Mouse (Mus musculus) lung, embryonic 14.5 days (tissue): Measurements from ENCODE around the gene Hoxd1. TPM values are rescaled to one million over a fixed set of nuclear protein-coding genes. Genes with fewer than 3 reads are reported as not detected.

Source experiments
- ATAC-seq: fragments of 200-750 bp; cut with Nextera tagmentation; 2 replicates; pipeline ENCODE4 v1.8.0; 2017; ENCODE audit warnings: mild to moderate bottlenecking, moderate TSS enrichment, moderate library complexity; ENCODE audit not compliant: insufficient read depth
- DNase-seq: peaks from one replicate; pipeline ENCODE4 v3.0.0-alpha.2; 2015
- H3K27ac ChIP-seq: fragments of 300-500 bp; sonication (generic); 2 replicates; pipeline ENCODE4 v1.5.1; 2014; ENCODE audit warnings: low read depth, mild to moderate bottlenecking, moderate library complexity
- H3K27me3 ChIP-seq: fragments of 300-500 bp; sonication (generic); 2 replicates; pipeline ENCODE4 v1.6.1; 2014; ENCODE audit warnings: low read length, control low read depth; ENCODE audit not compliant: insufficient read depth
- H3K36me3 ChIP-seq: fragments of 300-500 bp; sonication (generic); 2 replicates; pipeline ENCODE4 v1.6.1; 2014; ENCODE audit warnings: control low read depth; ENCODE audit not compliant: insufficient read depth
- H3K4me1 ChIP-seq: fragments of 300-500 bp; sonication (generic); 2 replicates; pipeline ENCODE4 v1.6.1; 2014; ENCODE audit warnings: antibody characterized with exemption, control low read depth; ENCODE audit not compliant: insufficient read depth
- H3K4me2 ChIP-seq: fragments of 300-500 bp; sonication (generic); 2 replicates; pipeline ENCODE4 v1.6.1; 2014; ENCODE audit warnings: mild to moderate bottlenecking
- H3K4me3 ChIP-seq: fragments of 300-500 bp; sonication (generic); 2 replicates; pipeline ENCODE4 v1.5.1; 2014; ENCODE audit warnings: low read depth, low read length
- H3K9ac ChIP-seq: fragments of 300-500 bp; sonication (generic); 2 replicates; pipeline ENCODE4 v1.6.1; 2014
- H3K9me3 ChIP-seq: fragments of 300-500 bp; sonication (generic); 2 replicates; pipeline ENCODE4 v1.6.1; 2016; ENCODE audit warnings: low read depth, low read length, control low read depth
- CTCF ChIP-seq: IDR thresholded peaks from 2 replicates; pipeline ENCODE4 v1.5.1; 2016; ENCODE audit warnings: antibody characterized with exemption, low read depth
- WGBS: fragments of 180-500 bp; shearing (Covaris S2); extraction: QIAGEN DNeasy Blood & Tissue Kit; methylation state at CpG from one replicate; pipeline ENCODE4 v1.1.7; 2014; 5-methylcytosine and 5-hydroxymethylcytosine counted together
- polyA plus RNA-seq: library from polyadenylated mRNA; unstranded; fragments of >200 nt; fragmentation: Nextera tagmentation; extraction: Ambion mirVana; gene quantifications from 2 replicates; pipeline ENCODE4 v1.2.1, GENCODE M21; 2014

Hoxd1 gene
- polyA plus RNA-seq, 1 experiment from 2014 or later: 0.09 TPM

- Histone ChIP-seq H3K36me3 (no peaks in the 10 kb centered on the region), H3K27ac (no peak overlapping the region), H3K9me3 (no peaks in the 10 kb centered on the region), H3K27me3 (peaks cover 98% of the 10 kb centered on the region), H3K4me3 (no peak overlapping the region), H3K4me1 (no peaks in the 10 kb centered on the region), H3K4me2 (no peak overlapping the region), H3K9ac (no peak overlapping the region)
- no peak for TF ChIP-seq CTCF
- 5% methylated on average over 6 of the region's 6 CpGs for WGBS
- DNase-seq (no peak), ATAC-seq (no peak)
Measured at GRCm38 (mm10) chr2:74745540-74746297, 17.1 kb upstream of the Hoxd1 start.

DNA sequence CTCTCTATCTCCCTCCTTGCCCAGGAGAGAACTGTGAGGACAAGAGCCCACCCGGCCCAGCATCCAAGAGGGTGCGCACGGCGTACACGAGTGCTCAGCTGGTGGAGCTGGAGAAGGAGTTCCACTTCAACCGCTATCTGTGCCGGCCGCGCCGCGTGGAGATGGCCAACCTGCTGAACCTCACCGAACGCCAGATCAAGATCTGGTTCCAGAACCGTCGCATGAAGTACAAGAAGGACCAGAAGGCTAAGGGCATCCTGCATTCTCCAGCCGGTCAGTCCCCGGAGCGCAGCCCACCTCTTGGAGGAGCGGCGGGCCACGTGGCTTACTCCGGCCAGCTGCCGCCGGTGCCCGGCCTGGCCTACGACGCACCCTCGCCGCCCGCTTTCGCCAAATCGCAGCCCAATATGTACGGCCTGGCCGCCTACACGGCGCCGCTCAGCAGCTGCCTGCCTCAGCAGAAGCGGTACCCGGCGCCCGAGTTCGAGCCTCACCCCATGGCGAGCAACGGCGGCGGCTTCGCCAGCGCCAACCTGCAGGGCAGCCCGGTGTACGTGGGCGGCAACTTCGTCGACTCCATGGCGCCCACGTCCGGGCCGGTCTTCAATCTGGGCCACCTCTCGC, 16.4 kb upstream of the Hoxd1 start:
- no peak overlapping the region for H3K9ac ChIP-seq
- no peaks in the 10 kb centered on the region for H3K4me1 ChIP-seq
- WGBS: 2% methylated on average over 58 of the region's 58 CpGs

DNA sequence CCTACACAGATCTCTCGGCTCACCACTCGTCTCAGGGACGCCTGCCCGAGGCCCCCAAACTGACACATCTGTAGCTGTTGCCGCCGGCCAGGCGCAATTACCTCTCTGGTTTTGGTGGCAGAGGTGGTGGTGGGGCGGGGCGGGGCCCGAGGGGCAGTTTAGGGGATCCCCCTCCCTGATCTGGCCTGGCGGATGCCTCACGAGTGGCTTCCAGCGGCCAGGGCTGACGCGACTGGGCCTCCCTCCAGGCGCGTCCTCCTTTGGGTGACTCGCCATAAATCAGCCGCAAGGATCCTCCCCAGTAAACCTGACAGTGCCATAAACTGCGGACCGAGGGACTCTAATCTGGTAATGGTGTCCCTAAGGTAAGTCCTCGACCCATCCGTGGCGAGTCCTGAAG, 15.8 kb upstream of the Hoxd1 start:
- DNase-seq (no peak), ATAC-seq (no peak)
- no peak overlapping the region; the same call in 1 of the 2 replicates for H3K4me2 ChIP-seq
- no peaks in the 10 kb centered on the region for H3K36me3 ChIP-seq
- TF ChIP-seq CTCF: no peak
- no peak overlapping the region for H3K9ac ChIP-seq
- 4% methylated on average over 24 of the region's 24 CpGs for WGBS
- H3K27me3 ChIP-seq: peaks cover 99% of the 10 kb centered on the region
- H3K9me3 ChIP-seq: no peaks in the 10 kb centered on the region
- peak overlapping the region; percentile 14 for H3K4me3 ChIP-seq
- no peaks in the 10 kb centered on the region for H3K4me1 ChIP-seq
- H3K27ac ChIP-seq: no peak overlapping the region

More for the DNA sequence above, 16.4 kb upstream of the Hoxd1 start:
- no peak overlapping the region for H3K27ac ChIP-seq
- H3K27me3 ChIP-seq: peaks cover 99% of the 10 kb centered on the region
- DNase-seq (no peak), ATAC-seq (no peak)
- TF ChIP-seq CTCF: no peak
- H3K9me3 ChIP-seq: no peaks in the 10 kb centered on the region
- H3K4me3 ChIP-seq: peak overlapping the region; percentile 14
- H3K4me2 ChIP-seq: peak overlapping the region; percentile 10; the same call in 1 of the 2 replicates
- H3K36me3 ChIP-seq: no peaks in the 10 kb centered on the region

- DNase-seq: no peak
- H3K4me3 ChIP-seq: no peak overlapping the region
- no peak overlapping the region for H3K27ac ChIP-seq
- no peaks in the 10 kb centered on the region for H3K36me3 ChIP-seq
- no peak for ATAC-seq
- no peaks in the 10 kb centered on the region for H3K4me1 ChIP-seq
- H3K9me3 ChIP-seq: no peaks in the 10 kb centered on the region
- peaks cover 99% of the 10 kb centered on the region for H3K27me3 ChIP-seq
- H3K9ac ChIP-seq: no peak overlapping the region
- no peak overlapping the region for H3K4me2 ChIP-seq
- 12% methylated on average over 11 of the region's 11 CpGs for WGBS
- TF ChIP-seq CTCF: no peak
Measured at GRCm38 (mm10) chr2:74747661-74748141, 15.1 kb upstream of the Hoxd1 start.

DNA sequence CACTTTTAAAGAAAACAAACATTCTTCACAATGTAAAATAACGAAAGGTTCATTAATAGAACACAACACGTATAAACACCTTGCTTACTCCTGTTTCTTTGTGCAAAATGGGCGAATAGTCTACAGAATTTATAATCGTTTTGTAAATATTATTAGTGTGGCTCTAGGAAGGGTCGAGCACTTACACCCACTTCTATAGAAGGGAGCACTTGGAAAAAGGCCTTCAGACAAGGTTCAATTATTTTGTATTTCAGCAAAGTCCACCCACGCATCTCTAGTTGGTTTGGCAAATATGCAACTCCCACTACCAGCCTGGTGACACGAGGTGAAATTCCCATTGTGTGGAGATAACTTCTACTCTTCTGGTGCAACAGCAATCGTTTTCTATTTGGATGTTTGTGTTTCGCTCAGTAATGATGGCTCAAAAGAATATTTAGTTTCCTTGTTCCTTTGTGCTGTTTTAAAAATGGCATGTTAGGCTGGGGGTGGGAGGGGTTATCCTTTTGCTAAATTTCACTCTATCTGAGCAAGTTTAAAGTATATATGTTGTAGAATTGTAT, 14.3 kb upstream of the Hoxd1 start:
- DNase-seq (no peak), ATAC-seq (no peak)
- Histone ChIP-seq H3K4me3 (no peak overlapping the region), H3K27ac (no peak overlapping the region), H3K27me3 (peaks cover 100% of the 10 kb centered on the region), H3K9me3 (no peaks in the 10 kb centered on the region), H3K4me1 (no peaks in the 10 kb centered on the region), H3K9ac (no peak overlapping the region), H3K36me3 (no peaks in the 10 kb centered on the region), H3K4me2 (no peak overlapping the region)
- WGBS: 9% methylated on average over 9 of the region's 9 CpGs
- TF ChIP-seq CTCF: no peak

GRCm38 (mm10) chr2:74749337-74750121, 13.3 kb upstream of the Hoxd1 start:
- WGBS: under 1% methylated on average over 47 of the region's 47 CpGs
- Histone ChIP-seq H3K4me3 (peak overlapping the region; percentile 18), H3K27ac (no peak overlapping the region), H3K4me2 (peak overlapping the region; percentile 54), H3K27me3 (peaks cover 100% of the 10 kb centered on the region), H3K4me1 (no peaks in the 10 kb centered on the region), H3K9ac (no peak overlapping the region), H3K36me3 (no peaks in the 10 kb centered on the region), H3K9me3 (no peaks in the 10 kb centered on the region)
- no peak for DNase-seq
- peak; percentile 19; the same call in 1 of the 2 replicates for ATAC-seq
- TF ChIP-seq CTCF: no peak
